Mouse (Mus musculus) heart, adult 2 months (tissue): ENCODE measurements around the gene Hdac4. TPM values are rescaled to one million over a fixed set of nuclear protein-coding genes. Genes with fewer than 3 reads are reported as not detected.
A peak's percentile ranks its signal among the peaks of the same experiment; 100 is the strongest.

ENCODE experiments used
- DNase-seq, 2 experiments: peaks; one replicate each; pipeline ENCODE4 v3.0.0; 2021
- H3K27ac ChIP-seq: fragments of 200-600 bp; 2 replicates; pipeline ENCODE4 v1.8.1; 2022
- H3K27me3 ChIP-seq: fragments of 200-500 bp; 2 replicates; pipeline ENCODE4 v1.6.1; 2012; ENCODE audit warnings: mild to moderate bottlenecking, low read length, inconsistent platforms, mixed read lengths; ENCODE audit not compliant: control insufficient read depth, insufficient read depth
- H3K36me3 ChIP-seq: fragments of 200-500 bp; 2 replicates; pipeline ENCODE4 v1.6.1; 2012; ENCODE audit warnings: low read length, inconsistent platforms; ENCODE audit not compliant: control insufficient read depth, insufficient read depth
- H3K4me1 ChIP-seq: fragments of 200-500 bp; 2 replicates; pipeline ENCODE4 v1.6.1; 2011; ENCODE audit warnings: low read length; ENCODE audit not compliant: control insufficient read depth, insufficient read depth
- H3K4me3 ChIP-seq: fragments of 200-600 bp; 2 replicates; pipeline ENCODE4 v1.8.1; 2022
- H3K79me2 ChIP-seq: fragments of 200-500 bp; replicated peaks from 2 replicates; pipeline ENCODE4 v1.6.1; 2012; ENCODE audit warnings: mild to moderate bottlenecking, inconsistent platforms, low read length, moderate library complexity, mixed read lengths; ENCODE audit not compliant: control insufficient read depth, insufficient read depth
- H3K9ac ChIP-seq: fragments of 200-500 bp; 2 replicates; pipeline ENCODE4 v1.6.1; 2012; ENCODE audit warnings: low read depth, mild to moderate bottlenecking, control low read depth, inconsistent platforms, low read length, mixed read lengths
- CTCF ChIP-seq: fragments of 200-600 bp; IDR thresholded peaks from 2 replicates; pipeline ENCODE4 v1.8.1; 2022; ENCODE audit warnings: antibody characterized with exemption, mild to moderate bottlenecking, moderate library complexity
- EP300 ChIP-seq: fragments of 200-500 bp; IDR thresholded peaks from 2 replicates; pipeline ENCODE4 v1.6.1; 2011; ENCODE audit warnings: low read depth, low read length, control low read depth; ENCODE audit not compliant: insufficient read depth
- POLR2A ChIP-seq: fragments of 200-500 bp; IDR thresholded peaks from 2 replicates; pipeline ENCODE4 v1.6.1; 2011; ENCODE audit warnings: mild to moderate bottlenecking, low read depth, low read length, control low read depth; ENCODE audit not compliant: insufficient read depth
- WGBS: fragments of 180-500 bp; shearing (Covaris S2); methylation state at CpG from one replicate; pipeline ENCODE4 v1.1.7; 2018; 5-methylcytosine and 5-hydroxymethylcytosine counted together
- intact Hi-C: fragments of 180-260 bp; cut with DNase I; formaldehyde crosslinking; loops from one replicate; pipeline ENCODE4 v1.15.1; 2025
- polyA plus RNA-seq: library from polyadenylated mRNA; depleted of rRNA; stranded (reverse); fragments of >200 nt; gene quantifications from 2 replicates; pipeline ENCODE4 v1.2.3, GENCODE M21; 2012
- total RNA-seq, 2 experiments: library from RNA; stranded (reverse); gene quantifications; 2 replicates each; pipeline ENCODE4 v1.2.3; 2021

Gene Hdac4
- total and polyA plus RNA-seq, 3 experiments: 15.6 to 45.1 (median 41.3) TPM

- TF ChIP-seq EP300 (no peak), POLR2A (no peak), CTCF (no peak)
- Histone ChIP-seq H3K27me3 (no peaks in the 10 kb centered on the region), H3K36me3 (peaks cover 6% of the 10 kb centered on the region), H3K4me1 (peaks cover 29% of the 10 kb centered on the region), H3K27ac (no peak overlapping the region), H3K4me3 (no peak overlapping the region), H3K79me2 (peaks cover 7% of the 10 kb centered on the region; the same call in 1 of the 2 replicates), H3K9ac (no peak overlapping the region)
- no peak for DNase-seq
- intact Hi-C loops: loop anchor here (5.0 to 10.0 kb wide), 2 partner anchors 67 to 350 kb away; no protein-coding TSS in a partner anchor
- 84% methylated on average over 3 of the region's 3 CpGs for WGBS
These were observed 90.8 kb downstream of the Hdac4 start for GRCm38 (mm10) chr1:92104718-92105117.

GRCm38 (mm10) chr1:92103971-92104370 lies 91.5 kb downstream of the Hdac4 start:
- intact Hi-C loops: loop anchor here (10.0 kb wide), 1 partner anchor 351 kb away; no protein-coding TSS in a partner anchor
- DNase-seq: no peak

GRCm38 (mm10) chr1:92103377-92103776 lies 92.1 kb downstream of the Hdac4 start:
- Histone ChIP-seq H3K9ac (no peak overlapping the region), H3K27ac (peak overlapping the region; percentile 45), H3K27me3 (no peaks in the 10 kb centered on the region), H3K4me3 (no peak overlapping the region), H3K4me1 (peaks cover 32% of the 10 kb centered on the region), H3K79me2 (peaks cover 7% of the 10 kb centered on the region; the same call in 1 of the 2 replicates), H3K36me3 (peaks cover 9% of the 10 kb centered on the region)
- intact Hi-C loops: loop anchor here (10.0 kb wide), 1 partner anchor 351 kb away; no protein-coding TSS in a partner anchor
- WGBS: 62% methylated on average over 3 of the region's 3 CpGs
- no peak for DNase-seq
- TF ChIP-seq CTCF (no peak), EP300 (no peak), POLR2A (no peak)

More at GRCm38 (mm10) chr1:92103971-92104370, 91.5 kb downstream of the Hdac4 start:
- no peaks in the 10 kb centered on the region for H3K27me3 ChIP-seq
- peak overlapping the region; percentile 45; the same call in 1 of the 2 replicates for H3K27ac ChIP-seq
- peaks cover 7% of the 10 kb centered on the region; the same call in 1 of the 2 replicates for H3K79me2 ChIP-seq
- peaks cover 9% of the 10 kb centered on the region for H3K36me3 ChIP-seq
- TF ChIP-seq EP300 (no peak), POLR2A (no peak), CTCF (no peak)
- H3K9ac ChIP-seq: no peak overlapping the region
- peaks cover 32% of the 10 kb centered on the region for H3K4me1 ChIP-seq
- H3K4me3 ChIP-seq: no peak overlapping the region

- peak overlapping the region; percentile 52; the same call in 1 of the 2 replicates for H3K27ac ChIP-seq
- no peak overlapping the region for H3K4me3 ChIP-seq
- WGBS: 97% methylated on average over 1 of the region's 1 CpGs
- H3K9ac ChIP-seq: no peak overlapping the region
- DNase-seq: no peak
- no peak for TF ChIP-seq EP300
- TF ChIP-seq CTCF: no peak
- TF ChIP-seq POLR2A: no peak
- peaks cover 31% of the 10 kb centered on the region for H3K4me1 ChIP-seq
- H3K27me3 ChIP-seq: no peaks in the 10 kb centered on the region
- intact Hi-C loops: loop anchor here (10.0 kb wide), 1 partner anchor 352 kb away; no protein-coding TSS in a partner anchor
- peaks cover 9% of the 10 kb centered on the region for H3K36me3 ChIP-seq
- H3K79me2 ChIP-seq: peaks cover 7% of the 10 kb centered on the region; the same call in 1 of the 2 replicates
These were observed 92.7 kb downstream of the Hdac4 start for GRCm38 (mm10) chr1:92102825-92103224.

GRCm38 (mm10) chr1:92100371-92100891 lies 95.1 kb downstream of the Hdac4 start:
- TF ChIP-seq CTCF (peak; percentile 55), POLR2A (no peak), EP300 (peak; percentile 70; the same call in 1 of the 2 replicates)

GRCm38 (mm10) chr1:92099964-92100363 lies 95.5 kb downstream of the Hdac4 start:
- H3K27ac ChIP-seq: peak overlapping the region; percentile 90
- no peak for TF ChIP-seq CTCF
- no peak for TF ChIP-seq POLR2A
- TF ChIP-seq EP300: no peak
- peaks cover 6% of the 10 kb centered on the region for H3K79me2 ChIP-seq
- H3K27me3 ChIP-seq: no peaks in the 10 kb centered on the region
- peaks cover 9% of the 10 kb centered on the region for H3K36me3 ChIP-seq
- no peak overlapping the region for H3K4me3 ChIP-seq
- no peak for DNase-seq
- H3K9ac ChIP-seq: peak overlapping the region; percentile 30; the same call in 1 of the 2 replicates
- 51% methylated on average over 4 of the region's 4 CpGs for WGBS
- intact Hi-C loops: loop anchor here (10.0 kb wide), 1 partner anchor 355 kb away; no protein-coding TSS in a partner anchor
- peaks cover 30% of the 10 kb centered on the region for H3K4me1 ChIP-seq

More at GRCm38 (mm10) chr1:92100371-92100891, 95.1 kb downstream of the Hdac4 start:
- Histone ChIP-seq H3K79me2 (peaks cover 6% of the 10 kb centered on the region), H3K27me3 (no peaks in the 10 kb centered on the region), H3K27ac (peak overlapping the region; percentile 90), H3K4me1 (peaks cover 30% of the 10 kb centered on the region), H3K4me3 (no peak overlapping the region), H3K9ac (no peak overlapping the region), H3K36me3 (peaks cover 9% of the 10 kb centered on the region)
- 40% methylated on average over 4 of the region's 4 CpGs for whole genome bisulfite sequencing
- intact Hi-C loops: loop anchor here (10.0 kb wide), 1 partner anchor 354 kb away; no protein-coding TSS in a partner anchor
- peak; percentile 60 to 82 for DNase-seq
